Mouse (Mus musculus) intestine, embryonic 16.5 days (tissue): ENCODE data around the gene Spryd3. TPM values are rescaled to one million over a fixed set of nuclear protein-coding genes. Genes with fewer than 3 reads are reported as not detected.

Experiments
- ATAC-seq: fragments of 200-750 bp; cut with Nextera tagmentation; 2 replicates; pipeline ENCODE4 v1.8.0; 2017; ENCODE audit warnings: moderate TSS enrichment, moderate library complexity
- H3K27ac ChIP-seq: fragments of 300-500 bp; sonication (generic); 2 replicates; pipeline ENCODE4 v1.5.1; 2014; ENCODE audit warnings: mild to moderate bottlenecking, low read length
- H3K27me3 ChIP-seq: fragments of 300-500 bp; sonication (generic); replicated peaks from 2 replicates; pipeline ENCODE4 v1.6.1; 2014; ENCODE audit warnings: low read length, control low read depth, mixed read lengths; ENCODE audit not compliant: control insufficient read depth, insufficient read depth
- H3K36me3 ChIP-seq: fragments of 300-500 bp; sonication (generic); 2 replicates; pipeline ENCODE4 v1.6.1; 2014; ENCODE audit warnings: low read length, control low read depth; ENCODE audit not compliant: control insufficient read depth, insufficient read depth
- H3K4me1 ChIP-seq: fragments of 300-500 bp; sonication (generic); 2 replicates; pipeline ENCODE4 v1.6.1; 2014; ENCODE audit warnings: low read length, control low read depth, mixed read lengths; ENCODE audit not compliant: control insufficient read depth, insufficient read depth
- H3K4me2 ChIP-seq: fragments of 300-500 bp; sonication (generic); 2 replicates; pipeline ENCODE4 v1.6.1; 2014; ENCODE audit warnings: low read depth, low read length, control low read depth
- H3K4me3 ChIP-seq: fragments of 300-500 bp; sonication (generic); 2 replicates; pipeline ENCODE4 v1.5.1; 2014; ENCODE audit warnings: mild to moderate bottlenecking, low read length
- H3K9ac ChIP-seq: fragments of 300-500 bp; sonication (generic); 2 replicates; pipeline ENCODE4 v1.6.1; 2014; ENCODE audit warnings: low read depth, low read length
- H3K9me3 ChIP-seq: fragments of 300-500 bp; sonication (generic); 2 replicates; pipeline ENCODE4 v1.6.1; 2016; ENCODE audit warnings: low read length, control low read depth; ENCODE audit not compliant: control insufficient read depth
- WGBS: fragments of 180-500 bp; shearing (Covaris S2); extraction: QIAGEN DNeasy Blood & Tissue Kit; methylation state at CpG from one replicate; pipeline ENCODE4 v1.1.7; 2014; 5-methylcytosine and 5-hydroxymethylcytosine counted together
- polyA plus RNA-seq: library from polyadenylated mRNA; unstranded; fragments of >200 nt; fragmentation: Nextera tagmentation; extraction: Ambion mirVana; gene quantifications from 2 replicates; pipeline ENCODE4 v1.2.1, GENCODE M21; 2015

Gene Spryd3
- polyA plus RNA-seq, 1 experiment from 2014 or later, result 27.5 TPM

GRCm38 (mm10) chr15:102097991-102098555 is 38.0 kb downstream of the Spryd3 start:
- no peak overlapping the region for H3K9ac ChIP-seq

GRCm38 (mm10) chr15:102097147-102097915 is 38.7 kb downstream of the Spryd3 start:
- H3K9ac ChIP-seq, result no peak overlapping the region
- H3K27ac ChIP-seq, result peak overlapping the region; percentile 50; the same call in 1 of the 2 replicates
- H3K4me1 ChIP-seq, result peaks cover 36% of the 10 kb centered on the region
- H3K27me3 ChIP-seq, result no peaks in the 10 kb centered on the region
- H3K9me3 ChIP-seq, result no peaks in the 10 kb centered on the region
- H3K4me3 ChIP-seq, result no peak overlapping the region
- H3K4me2 ChIP-seq, result no peak overlapping the region
- H3K36me3 ChIP-seq, result peaks cover 7% of the 10 kb centered on the region
- ATAC-seq, result no peak
- WGBS, result 77% methylated on average over 8 of the region's 8 CpGs

More at GRCm38 (mm10) chr15:102097991-102098555, 38.0 kb downstream of the Spryd3 start:
- Histone ChIP-seq H3K4me1 (peaks cover 44% of the 10 kb centered on the region), H3K9me3 (no peaks in the 10 kb centered on the region), H3K36me3 (peaks cover 7% of the 10 kb centered on the region), H3K4me2 (no peak overlapping the region), H3K27ac (peak overlapping the region; percentile 50), H3K4me3 (no peak overlapping the region), H3K27me3 (no peaks in the 10 kb centered on the region)
- no peak for ATAC-seq
- 33% methylated on average over 5 of the region's 5 CpGs for WGBS

GRCm38 (mm10) chr15:102094988-102095387 is 41.0 kb downstream of the Spryd3 start:
- ATAC-seq, result no peak
- no peak overlapping the region for H3K4me2 ChIP-seq
- no peaks in the 10 kb centered on the region for H3K9me3 ChIP-seq
- H3K4me3 ChIP-seq, result no peak overlapping the region
- no peak overlapping the region for H3K27ac ChIP-seq
- no peak overlapping the region for H3K9ac ChIP-seq
- peaks cover 18% of the 10 kb centered on the region for H3K36me3 ChIP-seq
- H3K27me3 ChIP-seq, result no peaks in the 10 kb centered on the region
- H3K4me1 ChIP-seq, result peaks cover 19% of the 10 kb centered on the region
- 82% methylated on average over 16 of the region's 16 CpGs for WGBS

- peaks cover 22% of the 10 kb centered on the region for H3K36me3 ChIP-seq
- no peak overlapping the region for H3K27ac ChIP-seq
- peaks cover 14% of the 10 kb centered on the region for H3K4me1 ChIP-seq
- no peaks in the 10 kb centered on the region for H3K9me3 ChIP-seq
- no peak overlapping the region for H3K4me3 ChIP-seq
- WGBS, result 40% methylated on average over 2 of the region's 2 CpGs
- no peak overlapping the region for H3K9ac ChIP-seq
- ATAC-seq, result no peak
- H3K4me2 ChIP-seq, result no peak overlapping the region
- H3K27me3 ChIP-seq, result no peaks in the 10 kb centered on the region
Observed at GRCm38 (mm10) chr15:102094157-102094556, 41.9 kb downstream of the Spryd3 start.

GRCm38 (mm10) chr15:102092222-102092621 is 43.8 kb downstream of the Spryd3 start:
- no peak overlapping the region for H3K9ac ChIP-seq
- H3K4me3 ChIP-seq, result no peak overlapping the region
- no peak overlapping the region for H3K4me2 ChIP-seq
- peaks cover 24% of the 10 kb centered on the region for H3K36me3 ChIP-seq
- no peak overlapping the region for H3K27ac ChIP-seq
- H3K27me3 ChIP-seq, result no peaks in the 10 kb centered on the region
- 87% methylated on average over 4 of the region's 4 CpGs for WGBS
- no peaks in the 10 kb centered on the region for H3K9me3 ChIP-seq
- 0 out of 2 replicates have a peak, but pooled peaks cover under 1% of the 10 kb centered on the region for H3K4me1 ChIP-seq
- ATAC-seq, result no peak

GRCm38 (mm10) chr15:102091688-102092087 is 44.3 kb downstream of the Spryd3 start:
- 75% methylated on average over 1 of the region's 1 CpGs for WGBS
- H3K27ac ChIP-seq, result no peak overlapping the region

GRCm38 (mm10) chr15:102091063-102091679 is 44.9 kb downstream of the Spryd3 start:
- no peak for ATAC-seq
- Histone ChIP-seq H3K27ac (no peak overlapping the region), H3K4me1 (no peaks in the 10 kb centered on the region), H3K9ac (no peak overlapping the region), H3K4me3 (no peak overlapping the region), H3K27me3 (no peaks in the 10 kb centered on the region), H3K9me3 (no peaks in the 10 kb centered on the region), H3K36me3 (peaks cover 28% of the 10 kb centered on the region), H3K4me2 (no peak overlapping the region)
- 73% methylated on average over 12 of the region's 12 CpGs for WGBS

More at GRCm38 (mm10) chr15:102091688-102092087, 44.3 kb downstream of the Spryd3 start:
- Histone ChIP-seq H3K27me3 (no peaks in the 10 kb centered on the region), H3K4me1 (no peaks in the 10 kb centered on the region), H3K9ac (no peak overlapping the region), H3K4me2 (no peak overlapping the region), H3K4me3 (no peak overlapping the region), H3K9me3 (no peaks in the 10 kb centered on the region), H3K36me3 (peaks cover 28% of the 10 kb centered on the region)
- no peak for ATAC-seq

- Histone ChIP-seq H3K9ac (no peak overlapping the region), H3K9me3 (no peaks in the 10 kb centered on the region), H3K27ac (no peak overlapping the region), H3K4me2 (no peak overlapping the region), H3K36me3 (peaks cover 28% of the 10 kb centered on the region), H3K4me3 (no peak overlapping the region), H3K27me3 (no peaks in the 10 kb centered on the region), H3K4me1 (no peaks in the 10 kb centered on the region)
- WGBS, result 75% methylated on average over 12 of the region's 12 CpGs
- ATAC-seq, result 0 out of 2 replicates have a peak, but pooled peaks have one; percentile 15
Observed at GRCm38 (mm10) chr15:102089914-102090585, 46.0 kb downstream of the Spryd3 start.

GRCm38 (mm10) chr15:102083028-102083427 is 53.0 kb downstream of the Spryd3 start:
- WGBS, result 72% methylated on average over 4 of the region's 4 CpGs
- ATAC-seq, result no peak
- Histone ChIP-seq H3K4me3 (no peak overlapping the region), H3K27ac (no peak overlapping the region), H3K9ac (no peak overlapping the region), H3K4me2 (no peak overlapping the region), H3K36me3 (peaks cover 19% of the 10 kb centered on the region), H3K27me3 (no peaks in the 10 kb centered on the region), H3K9me3 (no peaks in the 10 kb centered on the region), H3K4me1 (peaks cover 5% of the 10 kb centered on the region)
